7 mouse cellular contexts compared by ENCODE assay signal in genomic region chr17:72720753-72721152, GRCm38 (mm10).
A peak's percentile ranks its signal among the peaks of the same experiment; 100 is the strongest.
DNase-seq lines count a peak whose midpoint lies in the region; ATAC-seq and TF ChIP-seq lines count a peak whose summit lies in the region.

No protein-coding gene starts in this region.

- H3K36me3 ChIP-seq in lung, embryonic 14.5 days (ENCODE audit: insufficient read depth) = no peaks in the 10 kb centered on the region
- no peaks in the 10 kb centered on the region for H3K36me3 ChIP-seq in forebrain, postnatal 0 days (ENCODE audit: insufficient read depth)
- no peaks in the 10 kb centered on the region for H3K36me3 ChIP-seq in neural tube, embryonic 15.5 days

- H3K27me3 ChIP-seq in lung, embryonic 14.5 days (ENCODE audit: insufficient read depth, low read length) = no peaks in the 10 kb centered on the region
- H3K27me3 ChIP-seq in forebrain, postnatal 0 days (ENCODE audit: insufficient read depth, low read length) = no peaks in the 10 kb centered on the region
- no peaks in the 10 kb centered on the region for H3K27me3 ChIP-seq in neural tube, embryonic 15.5 days (replicated peaks)

- DNase-seq in lung, embryonic 14.5 days = peak; percentile 57
- no peak for DNase-seq in lung, postnatal 25 days (ENCODE audit: low spot score)
- DNase-seq in embryo, embryonic 10 days (ENCODE audit: low spot score) = peak; percentile 45
- peak; percentile 50 for DNase-seq in forebrain, postnatal 0 days
- no peak for DNase-seq in spleen, adult 18-20 months
- DNase-seq in adrenal gland, adult (ENCODE audit: inconsistent age in 2 of 2, low spot score in 1 of 2) = no peak

- H3K4me1 ChIP-seq in lung, embryonic 14.5 days (ENCODE audit: insufficient read depth) = no peaks in the 10 kb centered on the region
- H3K4me1 ChIP-seq in forebrain, postnatal 0 days (ENCODE audit: insufficient read depth) = no peaks in the 10 kb centered on the region
- peaks cover 4% of the 10 kb centered on the region; the same call in 1 of the 2 replicates for H3K4me1 ChIP-seq in neural tube, embryonic 15.5 days

- 48% methylated on average over 7 of the region's 7 CpGs for WGBS in lung, embryonic 14.5 days
- 52% methylated on average over 7 of the region's 7 CpGs for WGBS in forebrain, postnatal 0 days
- 47% methylated on average over 7 of the region's 7 CpGs for WGBS in neural tube, embryonic 15.5 days

- H3K4me3 ChIP-seq in lung, embryonic 14.5 days (ENCODE audit: low read depth, low read length) = no peak overlapping the region
- H3K4me3 ChIP-seq in forebrain, postnatal 0 days (ENCODE audit: low read depth, low read length) = no peak overlapping the region
- no peak overlapping the region for H3K4me3 ChIP-seq in neural tube, embryonic 15.5 days (replicated peaks)

- no peak overlapping the region for H3K9ac ChIP-seq in lung, embryonic 14.5 days
- no peak overlapping the region for H3K9ac ChIP-seq in forebrain, postnatal 0 days
- no peak overlapping the region for H3K9ac ChIP-seq in neural tube, embryonic 15.5 days (replicated peaks)

- ATAC-seq in lung, embryonic 14.5 days (ENCODE audit: insufficient read depth) = 0 out of 2 replicates have a peak, but pooled peaks have one; percentile 24
- ATAC-seq in forebrain, postnatal 0 days = no peak
- 0 out of 2 replicates have a peak, but pooled peaks have one; percentile 24 for ATAC-seq in neural tube, embryonic 15.5 days (ENCODE audit: low FRiP score)

- H3K27ac ChIP-seq in lung, embryonic 14.5 days (ENCODE audit: low read depth) = no peak overlapping the region
- H3K27ac ChIP-seq in forebrain, postnatal 0 days (ENCODE audit: low read depth, low read length) = no peak overlapping the region
- H3K27ac ChIP-seq in neural tube, embryonic 15.5 days (replicated peaks) = no peak overlapping the region

- no peak overlapping the region for H3K4me2 ChIP-seq in lung, embryonic 14.5 days
- H3K4me2 ChIP-seq in forebrain, postnatal 0 days (ENCODE audit: low read depth) = no peak overlapping the region
- H3K4me2 ChIP-seq in neural tube, embryonic 15.5 days = no peak overlapping the region

- H3K9me3 ChIP-seq in lung, embryonic 14.5 days (ENCODE audit: low read depth, low read length) = no peaks in the 10 kb centered on the region
- H3K9me3 ChIP-seq in forebrain, postnatal 0 days (ENCODE audit: low read length) = no peaks in the 10 kb centered on the region
- no peaks in the 10 kb centered on the region for H3K9me3 ChIP-seq in neural tube, embryonic 15.5 days (replicated peaks)

- peak; percentile 48 for TF ChIP-seq CTCF in lung, embryonic 14.5 days (IDR thresholded peaks at IDR 0.05; ENCODE audit: low read depth)
- peak; percentile 61 for TF ChIP-seq CTCF in forebrain, postnatal 0 days (IDR thresholded peaks at IDR 0.05; ENCODE audit: low read depth)

Comparison
In these comparisons a context has a peak if more than half of its experiments do, and no peak if none do; other contexts are left out.
1. DNase-seq: peak in lung, embryonic 14.5 days (single experiment), embryo, embryonic 10 days (single experiment) and forebrain, postnatal 0 days (single experiment); none in lung, postnatal 25 days (single experiment), spleen, adult 18-20 months (0 of 2) and adrenal gland, adult (0 of 2).